Mouse (Mus musculus) liver, embryonic 13.5 days (tissue): Measurements from ENCODE around the gene Nt5dc1. TPM values are rescaled to one million over a fixed set of nuclear protein-coding genes. Genes with fewer than 3 reads are reported as not detected.
A peak's percentile ranks its signal among the peaks of the same experiment; 100 is the strongest.
"Not testable (repeated sequence)": the region's sequence is repeated elsewhere in the genome, so short reads cannot be mapped to it uniquely, and the experiment has no call there.

Experiments used
- ATAC-seq: fragments of 200-750 bp; cut with Nextera tagmentation; 2 replicates; pipeline ENCODE4 v1.8.0; 2017; ENCODE audit warnings: low read depth, mild to moderate bottlenecking, moderate number of reproducible peaks, moderate library complexity
- DNase-seq: peaks from one replicate; pipeline ENCODE4 v3.0.0; 2022
- H3K27ac ChIP-seq: fragments of 300-500 bp; sonication (generic); 2 replicates; pipeline ENCODE4 v1.5.1; 2015; ENCODE audit warnings: moderate library complexity, mild to moderate bottlenecking, inconsistent platforms
- H3K27me3 ChIP-seq: fragments of 300-500 bp; sonication (generic); 2 replicates; pipeline ENCODE4 v1.6.1; 2015; ENCODE audit warnings: mild to moderate bottlenecking, inconsistent platforms
- H3K36me3 ChIP-seq: fragments of 300-500 bp; sonication (generic); 2 replicates; pipeline ENCODE4 v1.6.1; 2015; ENCODE audit warnings: mild to moderate bottlenecking, inconsistent platforms
- H3K4me1 ChIP-seq: fragments of 300-500 bp; sonication (generic); replicated peaks from 2 replicates; pipeline ENCODE4 v1.6.1; 2015; ENCODE audit warnings: inconsistent platforms
- H3K4me2 ChIP-seq: fragments of 300-500 bp; sonication (generic); 2 replicates; pipeline ENCODE4 v1.6.1; 2015; ENCODE audit warnings: inconsistent platforms, mild to moderate bottlenecking, moderate library complexity
- H3K4me3 ChIP-seq: fragments of 300-500 bp; sonication (generic); replicated peaks from 2 replicates; pipeline ENCODE4 v1.5.1; 2015; ENCODE audit warnings: mild to moderate bottlenecking, inconsistent platforms
- H3K9ac ChIP-seq: fragments of 300-500 bp; sonication (generic); 2 replicates; pipeline ENCODE4 v1.6.1; 2015; ENCODE audit warnings: mild to moderate bottlenecking, inconsistent platforms
- H3K9me3 ChIP-seq: fragments of 300-500 bp; sonication (generic); replicated peaks from 2 replicates; pipeline ENCODE4 v1.6.1; 2016; ENCODE audit warnings: inconsistent platforms
- WGBS: fragments of 180-500 bp; shearing (Covaris S2); methylation state at CpG from one replicate; pipeline ENCODE4 v1.1.7; 2015; ENCODE audit not compliant: insufficient replicate concordance; 5-methylcytosine and 5-hydroxymethylcytosine counted together
- polyA plus RNA-seq: library from polyadenylated mRNA; unstranded; fragments of >200 nt; fragmentation: Nextera tagmentation; extraction: Ambion mirVana; gene quantifications from 2 replicates; pipeline ENCODE4 v1.2.1, GENCODE M21; 2015

Gene Nt5dc1
- 9.7 and 10.9 TPM in 2 replicates for polyA plus RNA-seq

DNA sequence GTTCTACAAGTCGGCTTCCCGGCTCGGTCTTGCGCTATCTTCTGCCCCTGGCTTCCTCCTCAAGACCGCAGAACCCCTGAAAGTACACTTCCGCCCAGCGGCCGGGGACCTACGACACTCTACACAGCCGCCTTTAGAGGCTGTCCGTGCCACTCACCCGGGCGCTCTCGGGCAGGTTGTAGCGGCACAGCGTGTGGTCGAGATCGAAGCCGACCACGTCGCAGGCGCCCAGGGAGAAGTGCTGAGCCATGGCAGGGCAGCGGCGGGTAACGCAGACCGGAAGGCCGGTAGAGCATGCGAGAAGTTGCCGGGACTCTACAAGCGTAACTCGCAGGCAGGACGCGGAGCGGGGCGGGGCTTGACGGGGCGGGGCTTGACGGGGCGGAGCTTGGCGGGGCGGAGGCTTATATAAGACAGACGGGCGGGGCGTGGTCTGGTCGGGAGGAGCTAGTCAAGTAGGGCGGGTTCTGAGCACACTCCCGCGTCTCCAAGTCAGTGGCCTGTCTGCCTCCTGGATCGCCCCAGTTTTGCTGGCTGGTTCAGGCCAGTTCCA, at the start of gene Nt5dc1:
Nt5dc1 (minus strand) TSS at position 349 of the 553 bp plus-strand sequence.
- Histone ChIP-seq H3K9ac (peak within 1 kb of the TSS; percentile 83), H3K4me1 (peaks cover 40% of the 10 kb centered on the region), H3K36me3 (no peaks in the 10 kb centered on the region), H3K4me2 (peak within 1 kb of the TSS; percentile 80), H3K27ac (peak within 1 kb of the TSS; percentile 87), H3K4me3 (peak within 1 kb of the TSS; percentile 74), H3K9me3 (no peaks in the 10 kb centered on the region), H3K27me3 (no peaks in the 10 kb centered on the region)
- ATAC-seq (peak; percentile 97), DNase-seq (peak; percentile 92)
- under 1% methylated on average over 49 of the region's 49 CpGs for WGBS

DNA sequence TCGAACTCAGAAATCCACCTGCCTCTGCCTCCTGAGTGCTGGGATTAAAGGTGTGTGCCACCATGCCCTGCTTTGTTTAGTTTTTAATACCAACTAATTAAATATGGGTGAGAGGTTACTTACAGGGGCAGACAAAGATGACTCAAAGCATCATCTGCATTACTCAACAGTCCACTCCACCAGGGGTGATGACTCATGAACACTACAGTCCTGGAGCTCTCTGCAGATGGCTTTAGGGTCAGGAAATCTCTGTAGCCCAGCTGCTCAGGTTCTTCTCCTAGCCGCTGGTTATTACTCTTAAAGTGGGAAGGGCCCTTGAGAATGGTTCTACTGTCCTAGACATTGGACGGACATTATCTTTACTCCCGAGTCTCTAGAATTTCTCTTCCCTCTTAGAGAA, 46.0 kb upstream of the Nt5dc1 start:
- H3K4me3 ChIP-seq: no peak overlapping the region
- H3K27me3 ChIP-seq: no peaks in the 10 kb centered on the region
- no peaks in the 10 kb centered on the region for H3K4me1 ChIP-seq
- no peak overlapping the region for H3K27ac ChIP-seq
- no peak overlapping the region for H3K9ac ChIP-seq
- H3K9me3 ChIP-seq: no peaks in the 10 kb centered on the region
- H3K4me2 ChIP-seq: no peak overlapping the region
- DNase-seq (no peak), ATAC-seq (no peak)
- no peaks in the 10 kb centered on the region for H3K36me3 ChIP-seq
- 66% methylated on average over 4 of the region's 4 CpGs for WGBS

DNA sequence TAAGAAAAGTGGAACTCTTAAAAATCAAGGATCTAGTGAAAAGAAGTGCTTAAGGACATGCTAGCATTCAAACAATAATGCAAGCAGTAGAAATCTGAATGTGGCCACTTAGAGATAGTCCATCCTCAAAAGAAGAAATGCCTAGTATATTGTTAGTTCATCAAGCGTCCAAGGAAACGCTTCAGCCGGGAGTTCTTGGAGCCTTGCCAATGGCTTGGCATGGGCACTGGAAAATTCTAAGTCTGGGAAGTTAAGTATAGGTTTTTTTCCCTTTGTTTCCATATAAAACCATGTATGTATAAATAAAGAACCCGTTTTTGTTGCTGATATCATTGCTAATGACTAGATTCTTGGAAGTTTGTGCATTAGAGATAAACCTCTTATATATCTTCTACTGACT, 43.1 kb upstream of the Nt5dc1 start:
- WGBS: 57% methylated on average over 4 of the region's 4 CpGs
- H3K4me1 ChIP-seq: no peaks in the 10 kb centered on the region
- no peak overlapping the region for H3K4me3 ChIP-seq
- no peaks in the 10 kb centered on the region for H3K36me3 ChIP-seq
- DNase-seq (no peak), ATAC-seq (no peak)
- H3K27me3 ChIP-seq: no peaks in the 10 kb centered on the region
- H3K27ac ChIP-seq: no peak overlapping the region
- no peak overlapping the region for H3K4me2 ChIP-seq
- H3K9me3 ChIP-seq: no peaks in the 10 kb centered on the region
- no peak overlapping the region for H3K9ac ChIP-seq

DNA sequence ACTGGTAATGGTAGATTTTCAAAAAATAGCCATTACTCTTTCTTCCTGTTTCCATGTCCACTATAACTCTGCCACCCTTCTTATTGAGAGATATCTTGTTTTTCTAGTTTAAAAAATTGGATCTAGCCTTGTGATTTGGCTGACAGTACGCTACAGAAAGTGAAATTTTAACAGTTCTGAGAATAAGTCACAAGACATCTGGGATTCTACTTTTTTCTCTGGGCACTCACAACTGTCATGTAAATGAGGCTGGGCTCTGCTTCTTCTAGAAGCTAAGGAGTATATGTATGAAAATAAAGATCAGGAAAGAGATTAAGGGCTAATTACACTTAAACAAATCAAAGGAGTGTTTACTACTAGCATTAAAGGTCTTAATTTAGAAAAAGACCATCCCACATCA, 31.1 kb upstream of the Nt5dc1 start:
- H3K9ac ChIP-seq: no peak overlapping the region
- DNase-seq (no peak), ATAC-seq (no peak)
- no peak overlapping the region for H3K4me2 ChIP-seq
- WGBS: 43% methylated on average over 1 of the region's 1 CpGs
- H3K27me3 ChIP-seq: no peaks in the 10 kb centered on the region
- no peak overlapping the region for H3K4me3 ChIP-seq
- no peaks in the 10 kb centered on the region for H3K9me3 ChIP-seq
- no peak overlapping the region for H3K27ac ChIP-seq
- H3K4me1 ChIP-seq: no peaks in the 10 kb centered on the region
- H3K36me3 ChIP-seq: no peaks in the 10 kb centered on the region

DNA sequence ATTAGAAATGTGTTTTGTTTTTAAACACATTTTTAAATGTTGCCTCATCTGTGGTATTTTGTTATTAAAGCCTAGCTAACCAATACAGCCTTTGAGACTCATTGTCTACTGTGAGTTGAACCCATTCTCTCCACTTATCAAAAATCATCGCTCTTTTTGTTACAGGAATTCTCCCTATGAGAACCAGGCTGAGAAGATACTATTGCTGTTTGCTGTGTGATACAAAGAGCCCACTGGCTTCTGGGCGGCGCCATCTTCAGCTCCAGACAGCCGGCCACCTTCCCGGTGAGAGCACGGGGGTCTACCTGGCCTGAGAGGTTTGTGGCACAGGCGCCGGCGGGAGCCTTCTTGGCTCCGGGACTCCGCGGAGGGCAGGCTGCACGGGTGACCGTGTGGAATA, 15.8 kb upstream of the Nt5dc1 start:
- H3K27me3 ChIP-seq, H3K9ac ChIP-seq, DNase-seq, H3K4me1 ChIP-seq, ATAC-seq, H3K36me3 ChIP-seq, H3K27ac ChIP-seq, H3K4me3 ChIP-seq, H3K4me2 ChIP-seq, H3K9me3 ChIP-seq: not testable (repeated sequence)
- WGBS: 72% methylated on average over 8 of the region's 14 CpGs

DNA sequence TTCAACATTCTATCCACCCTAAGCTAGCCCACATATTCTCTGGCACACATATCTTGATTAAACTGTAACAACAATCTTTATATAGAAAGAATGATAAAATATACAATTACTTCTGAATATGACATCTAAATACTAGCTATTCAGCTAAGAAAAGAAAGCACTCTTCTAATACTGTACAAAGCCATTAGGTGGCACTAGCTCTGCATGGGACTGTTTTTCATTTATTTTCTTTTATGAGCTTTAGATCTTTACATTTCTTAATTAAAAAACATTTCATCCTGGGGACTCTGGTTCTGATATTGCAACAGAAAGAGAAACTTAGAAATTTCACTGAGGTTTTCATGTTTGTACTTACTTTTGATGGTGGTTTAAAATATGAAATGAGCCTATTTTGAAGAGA, 13.4 kb upstream of the Nt5dc1 start:
- no peak overlapping the region for H3K4me3 ChIP-seq
- H3K27me3 ChIP-seq: no peaks in the 10 kb centered on the region
- H3K4me2 ChIP-seq: no peak overlapping the region
- DNase-seq: no peak
- H3K9ac ChIP-seq: no peak overlapping the region
- H3K27ac ChIP-seq: no peak overlapping the region
- H3K4me1 ChIP-seq: no peaks in the 10 kb centered on the region
- ATAC-seq: no peak
- H3K36me3 ChIP-seq: no peaks in the 10 kb centered on the region
- no peaks in the 10 kb centered on the region for H3K9me3 ChIP-seq

DNA sequence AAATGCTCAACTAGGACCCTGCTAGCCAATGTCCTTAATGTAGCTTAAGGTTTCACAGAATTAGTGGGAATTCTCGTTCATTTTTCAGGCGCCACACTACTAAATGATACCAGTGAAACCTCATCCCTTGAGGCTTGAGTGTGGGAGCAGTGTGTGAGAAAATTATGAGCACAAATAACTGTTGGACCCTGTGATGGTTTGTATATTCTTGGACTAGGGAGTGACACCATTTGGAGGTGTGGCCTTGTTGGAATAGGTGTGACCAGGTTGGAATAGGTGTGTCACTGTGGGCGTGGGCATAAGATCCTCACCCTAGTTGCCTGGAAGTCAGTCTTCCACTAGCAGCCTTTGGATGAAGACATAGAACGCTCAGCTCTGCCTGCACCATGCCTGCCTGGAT, 442 bp upstream of the Nt5dc1 start:
- 69% methylated on average over 4 of the region's 4 CpGs for WGBS
- peak overlapping the region; percentile 74 for H3K4me3 ChIP-seq
- H3K9ac ChIP-seq: peak overlapping the region; percentile 54
- ATAC-seq, H3K27me3 ChIP-seq, H3K36me3 ChIP-seq, H3K9me3 ChIP-seq: not testable (repeated sequence)
- DNase-seq: peak; percentile 9
- peak overlapping the region; percentile 58; the same call in 1 of the 2 replicates for H3K27ac ChIP-seq
- peak overlapping the region; percentile 80 for H3K4me2 ChIP-seq
- peaks cover 40% of the 10 kb centered on the region for H3K4me1 ChIP-seq

DNA sequence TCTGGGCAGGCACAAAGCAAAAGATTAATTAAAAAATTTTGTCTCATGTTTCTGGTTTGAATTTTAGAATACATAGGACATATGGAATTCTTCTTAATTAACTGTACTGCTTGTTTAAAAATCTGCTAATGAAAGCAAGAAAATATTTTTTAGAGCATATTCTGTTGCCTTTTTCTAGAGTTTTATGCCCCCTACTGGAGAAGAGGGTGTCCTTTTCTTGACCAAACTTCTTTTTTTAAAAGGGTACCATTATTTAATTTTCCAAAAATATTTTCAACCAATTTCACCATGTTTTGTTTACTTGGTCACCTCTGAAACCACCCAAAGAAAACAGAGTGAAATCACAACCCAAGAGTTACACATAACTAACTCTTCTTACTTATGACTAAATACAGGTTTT, 19.1 kb downstream of the Nt5dc1 start:
- peaks cover 9% of the 10 kb centered on the region for H3K36me3 ChIP-seq
- no peak overlapping the region for H3K27ac ChIP-seq
- no peaks in the 10 kb centered on the region for H3K4me1 ChIP-seq
- no peaks in the 10 kb centered on the region for H3K27me3 ChIP-seq
- H3K4me3 ChIP-seq: no peak overlapping the region
- ATAC-seq (no peak), DNase-seq (no peak)
- H3K9me3 ChIP-seq: no peaks in the 10 kb centered on the region
- H3K9ac ChIP-seq: no peak overlapping the region
- no peak overlapping the region for H3K4me2 ChIP-seq

DNA sequence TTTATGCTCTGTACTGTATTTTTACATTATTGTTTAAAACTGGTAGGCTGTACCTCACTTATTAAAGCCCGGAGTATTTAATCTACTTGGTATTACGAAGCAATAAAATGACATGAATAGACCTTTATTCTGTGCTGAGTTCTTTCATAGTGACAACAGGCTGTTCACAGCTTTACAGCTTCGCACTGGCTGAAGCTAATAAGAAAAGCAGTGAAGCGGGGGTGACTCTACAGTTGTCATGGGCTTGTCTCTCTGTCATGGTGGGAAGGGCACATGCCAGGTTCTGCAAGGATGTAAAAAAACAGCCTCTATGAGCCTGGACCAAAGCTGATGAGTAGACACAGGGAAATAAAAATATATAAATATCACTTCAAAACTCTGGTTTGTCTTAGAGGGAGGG, 21.4 kb downstream of the Nt5dc1 start:
- WGBS: 83% methylated on average over 4 of the region's 4 CpGs
- Histone ChIP-seq H3K27ac (no peak overlapping the region), H3K9ac (no peak overlapping the region), H3K4me2 (no peak overlapping the region), H3K36me3 (no peaks in the 10 kb centered on the region; the same call in 1 of the 2 replicates), H3K9me3 (no peaks in the 10 kb centered on the region), H3K4me3 (no peak overlapping the region), H3K27me3 (no peaks in the 10 kb centered on the region), H3K4me1 (no peaks in the 10 kb centered on the region)
- DNase-seq (no peak), ATAC-seq (no peak)

DNA sequence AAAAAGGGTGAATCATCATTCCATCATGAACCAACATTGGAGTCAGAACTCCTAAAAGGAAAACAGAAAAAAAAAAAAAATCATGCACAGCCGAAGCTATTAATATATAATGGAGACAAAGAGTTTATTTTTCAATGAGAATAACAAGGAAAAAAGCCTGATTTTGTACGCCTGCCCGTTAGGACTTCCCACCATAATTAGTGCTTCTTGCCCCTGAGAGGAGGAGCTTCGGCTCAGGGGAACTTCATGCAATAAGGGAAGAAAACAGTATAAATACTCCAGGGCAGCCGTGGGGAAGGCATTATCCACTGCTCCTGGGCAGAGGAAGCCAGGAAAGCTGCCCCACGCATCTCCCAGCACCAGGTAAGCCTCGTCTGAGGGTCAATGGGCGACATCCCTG, 28.7 kb downstream of the Nt5dc1 start, which contains the start of gene Col10a1:
Col10a1 (plus strand) TSS at position 301 of the 400 bp plus-strand sequence.
- Histone ChIP-seq H3K27me3 (no peaks in the 10 kb centered on the region), H3K4me2 (no peak within 1 kb of the TSS), H3K9me3 (no peaks in the 10 kb centered on the region), H3K4me3 (no peak within 1 kb of the TSS), H3K27ac (no peak within 1 kb of the TSS), H3K4me1 (no peaks in the 10 kb centered on the region), H3K9ac (no peak within 1 kb of the TSS), H3K36me3 (no peaks in the 10 kb centered on the region)
- DNase-seq (no peak), ATAC-seq (no peak)
- WGBS: 73% methylated on average over 8 of the region's 8 CpGs

DNA sequence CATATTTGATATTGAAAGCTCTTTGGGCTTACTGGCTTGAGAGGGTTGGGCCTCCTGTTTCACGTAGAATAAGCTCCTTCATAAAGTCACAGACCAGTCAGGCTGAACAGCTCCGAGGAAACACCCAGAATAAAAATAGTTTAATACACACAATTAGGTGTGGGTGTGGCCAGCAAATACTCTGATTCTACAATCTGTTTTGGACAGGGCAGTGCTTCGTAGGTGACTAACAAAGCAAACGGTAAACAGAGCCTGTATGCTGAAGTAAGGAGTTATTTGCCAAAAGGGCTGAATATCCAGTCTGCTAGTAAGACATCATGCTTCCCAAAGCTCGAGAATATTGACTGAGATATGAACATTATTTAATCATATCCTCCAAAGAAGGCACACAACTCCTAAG, 32.7 kb downstream of the Nt5dc1 start:
- H3K4me2 ChIP-seq: no peak overlapping the region
- H3K9me3 ChIP-seq: no peaks in the 10 kb centered on the region
- H3K4me3 ChIP-seq: no peak overlapping the region
- H3K27me3 ChIP-seq: no peaks in the 10 kb centered on the region
- no peaks in the 10 kb centered on the region for H3K36me3 ChIP-seq
- no peaks in the 10 kb centered on the region for H3K4me1 ChIP-seq
- DNase-seq (no peak), ATAC-seq (no peak)
- 72% methylated on average over 5 of the region's 5 CpGs for WGBS
- H3K9ac ChIP-seq: no peak overlapping the region
- no peak overlapping the region for H3K27ac ChIP-seq

DNA sequence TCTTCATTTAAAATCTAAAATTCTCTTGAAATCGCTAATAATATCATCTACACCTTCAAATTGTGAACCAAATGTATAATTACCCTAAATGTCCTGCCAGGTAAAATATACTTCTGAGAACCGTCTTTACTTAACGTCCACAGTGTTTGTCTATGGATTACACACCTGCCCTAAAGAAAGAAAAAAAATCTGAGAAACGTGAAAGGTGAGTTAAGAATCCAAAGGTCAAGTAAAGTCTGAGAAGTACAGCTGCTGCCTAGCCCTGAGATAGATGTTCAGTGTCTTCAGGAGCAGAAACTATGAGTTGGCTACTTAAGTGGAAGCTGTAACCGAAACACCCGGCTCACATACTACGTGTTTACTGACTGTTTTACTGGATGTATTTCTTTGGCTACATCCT, 45.0 kb downstream of the Nt5dc1 start:
- ATAC-seq: no peak
- Histone ChIP-seq H3K4me2 (no peak overlapping the region), H3K36me3 (no peaks in the 10 kb centered on the region), H3K27me3 (no peaks in the 10 kb centered on the region), H3K9me3 (no peaks in the 10 kb centered on the region), H3K4me1 (no peaks in the 10 kb centered on the region), H3K27ac (no peak overlapping the region), H3K9ac (no peak overlapping the region), H3K4me3 (no peak overlapping the region)
- no peak for DNase-seq
- WGBS: 76% methylated on average over 7 of the region's 7 CpGs
